Mouse (Mus musculus): ENCODE data around the gene Dazap1.
"Not testable (repeated sequence)": the region's sequence is repeated elsewhere in the genome, so short reads cannot be mapped to it uniquely, and the experiment has no call there.

Dazap1 gene

DNA sequence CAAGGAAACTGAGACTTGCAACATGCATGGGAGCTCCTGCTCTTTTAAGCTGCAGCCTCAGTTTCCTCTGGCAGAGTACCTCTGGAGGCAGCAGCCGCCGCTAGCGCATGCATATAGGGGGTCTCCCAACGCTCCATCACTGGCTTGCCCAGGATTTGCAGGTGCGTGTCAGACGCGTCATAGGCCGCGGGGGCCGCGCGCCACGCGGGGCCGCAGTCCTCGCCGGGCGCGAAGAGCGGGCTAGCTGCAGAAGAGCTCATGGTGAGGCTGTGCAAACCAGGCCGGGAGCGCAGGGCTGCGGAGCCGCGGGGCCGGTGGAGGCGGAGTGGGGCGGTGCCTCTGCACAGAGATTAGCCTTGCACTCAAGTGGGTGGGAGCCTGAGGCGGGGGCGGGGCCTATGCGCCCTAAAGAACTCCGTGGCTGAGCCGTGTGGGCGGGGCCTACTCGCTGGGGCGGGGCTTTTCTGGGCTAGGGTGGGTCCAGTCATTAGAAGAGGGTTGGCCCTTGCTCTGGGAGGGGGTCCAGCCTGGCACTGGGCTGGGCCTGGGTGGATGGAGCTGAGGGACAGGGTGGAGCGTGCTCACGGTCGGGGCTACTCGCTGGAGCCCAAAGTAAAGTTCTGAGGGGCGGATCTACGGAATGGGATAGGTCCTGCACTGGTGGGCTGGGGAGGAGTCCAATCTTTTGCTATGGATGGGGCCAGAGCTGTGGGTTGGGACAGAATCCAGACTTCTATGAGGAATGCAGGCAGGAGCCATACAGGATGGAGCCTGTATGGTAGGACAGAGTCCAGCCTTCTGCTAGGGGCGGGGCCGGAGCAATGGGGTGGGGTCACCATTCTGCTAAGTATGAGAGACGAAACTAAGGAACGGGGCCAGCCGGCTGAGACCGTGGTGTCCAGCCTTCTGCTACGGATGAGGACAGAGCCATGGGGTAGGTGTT is at the start of gene Dazap1, which contains the start of gene Gamt:
TSS of gene Dazap1 (plus strand) at position 845 of the 943 bp plus-strand sequence.
TSS of gene Gamt (minus strand) at position 371 of the 943 bp plus-strand sequence.
- DNase-seq, result peak; percentile 94 to 96

DNA sequence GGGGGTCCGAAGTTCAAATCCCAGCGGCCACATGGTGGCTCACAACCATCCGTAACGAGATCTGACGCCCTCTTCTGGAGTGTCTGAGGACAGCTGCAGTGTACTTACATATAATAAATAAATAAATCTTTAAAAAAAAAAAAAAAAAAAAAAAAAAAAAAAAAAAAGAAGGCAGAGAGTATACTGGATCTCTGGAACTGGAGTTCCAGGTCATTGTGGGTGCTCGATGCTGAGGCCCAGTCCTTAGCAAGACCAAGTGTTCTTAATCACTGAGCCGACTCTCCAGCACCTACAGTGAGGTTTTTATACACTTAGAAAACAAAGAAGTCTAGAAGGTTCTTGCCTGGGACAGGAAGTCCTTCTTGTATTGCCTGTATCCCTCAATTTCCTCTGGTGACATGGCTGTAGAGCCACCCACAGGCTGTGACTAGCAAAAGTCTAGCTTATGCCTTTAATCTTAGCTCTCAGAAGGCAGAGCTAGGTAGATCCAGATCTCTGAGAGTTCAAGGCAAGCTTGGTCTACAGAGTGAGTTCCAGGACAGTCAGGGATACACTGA is 49.7 kb upstream of the Dazap1 start:
- not testable (repeated sequence) for DNase-seq

DNA sequence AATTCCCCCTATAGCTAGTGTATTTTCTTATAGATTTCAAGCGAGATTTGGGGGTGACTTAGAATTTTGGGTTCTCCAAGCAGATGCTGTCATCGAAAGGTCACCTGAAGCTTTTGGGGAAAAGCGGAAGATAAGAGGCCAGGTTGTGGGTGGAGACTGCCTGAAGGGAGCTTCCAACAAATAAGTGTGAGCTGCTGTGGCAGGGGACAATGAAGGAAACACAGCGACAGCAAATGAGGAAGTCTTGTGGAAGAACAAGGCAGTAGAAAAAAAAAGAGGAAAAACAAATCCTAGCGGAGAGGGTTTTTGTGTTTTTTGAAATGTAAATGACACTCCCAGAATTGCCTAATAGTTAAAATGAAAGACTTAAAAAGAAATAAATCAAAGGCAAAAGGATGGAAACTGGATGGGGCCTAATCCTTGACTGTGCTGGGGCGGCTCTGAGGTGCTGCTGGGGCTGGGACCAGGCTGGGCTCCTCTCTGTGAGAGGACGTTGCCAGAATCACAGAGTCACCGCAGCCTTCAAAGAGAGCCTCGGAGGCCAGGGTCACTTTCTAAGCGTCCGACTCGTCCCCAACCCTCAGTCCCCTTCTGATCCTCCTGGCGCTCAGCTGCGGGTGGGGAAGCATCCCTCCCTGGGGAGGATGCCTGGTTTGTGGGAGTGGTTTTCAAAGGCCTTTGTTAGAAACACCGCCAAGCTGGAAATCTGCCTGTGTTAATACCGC is 46.1 kb upstream of the Dazap1 start:
- no peak for DNase-seq

DNA sequence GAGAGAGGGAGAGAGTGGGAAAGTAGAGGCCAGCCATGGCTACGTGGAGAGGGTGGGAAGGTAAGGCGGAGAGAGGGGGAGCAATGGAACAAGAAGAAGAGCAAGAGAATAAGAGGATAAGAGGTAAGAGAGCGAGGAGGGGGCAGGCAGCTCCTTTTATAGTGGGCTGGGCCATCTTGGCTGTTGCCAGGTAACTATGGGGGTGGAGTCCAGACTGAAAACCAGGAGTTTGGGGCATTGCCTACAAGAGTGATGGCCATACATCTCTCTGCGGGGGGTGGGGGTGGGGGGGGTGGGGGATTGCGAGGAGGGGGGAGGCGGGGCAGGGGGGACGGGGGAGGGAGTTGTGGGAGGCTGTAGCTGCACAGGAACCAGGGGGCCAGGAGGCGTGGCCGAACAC is 40.6 kb upstream of the Dazap1 start:
- DNase-seq, result no peak

DNA sequence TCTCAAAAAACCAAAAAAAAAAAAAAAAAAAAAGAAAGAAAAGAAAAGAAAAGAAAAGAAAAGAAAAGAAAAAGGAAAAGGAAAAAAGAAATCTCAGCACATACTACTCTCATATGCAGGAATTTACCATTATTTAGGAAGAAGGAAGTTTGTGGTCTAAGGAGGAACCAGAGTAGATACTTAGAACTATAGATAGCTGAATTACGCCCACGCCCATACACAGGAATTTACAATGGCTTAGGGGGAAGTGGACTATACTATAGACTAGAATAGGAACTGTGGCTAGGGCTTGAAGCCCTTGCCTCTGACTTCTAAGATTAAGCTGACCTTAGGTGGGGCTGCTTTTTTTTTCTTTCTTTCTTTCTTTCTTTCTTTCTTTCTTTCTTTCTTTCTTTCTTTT is 38.1 kb upstream of the Dazap1 start:
- not testable (repeated sequence) for DNase-seq

DNA sequence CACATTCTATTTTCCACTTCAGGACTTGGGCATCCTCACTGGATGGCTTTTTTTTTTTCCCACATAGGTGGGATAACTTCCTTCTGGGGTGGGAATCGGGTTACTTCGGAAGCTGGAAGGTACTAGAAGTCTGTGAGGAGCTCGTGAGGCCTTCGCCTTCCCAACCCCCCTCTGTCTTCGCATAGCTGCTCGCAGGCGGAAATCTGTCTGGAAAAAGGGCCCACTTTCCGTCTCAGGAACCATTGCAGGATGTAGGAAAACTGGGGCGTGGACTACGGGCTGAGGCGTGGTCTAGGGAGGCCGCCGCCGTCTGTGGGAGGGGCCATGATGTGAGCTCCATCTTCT is 35.2 kb upstream of the Dazap1 start:
- no peak for DNase-seq

DNA sequence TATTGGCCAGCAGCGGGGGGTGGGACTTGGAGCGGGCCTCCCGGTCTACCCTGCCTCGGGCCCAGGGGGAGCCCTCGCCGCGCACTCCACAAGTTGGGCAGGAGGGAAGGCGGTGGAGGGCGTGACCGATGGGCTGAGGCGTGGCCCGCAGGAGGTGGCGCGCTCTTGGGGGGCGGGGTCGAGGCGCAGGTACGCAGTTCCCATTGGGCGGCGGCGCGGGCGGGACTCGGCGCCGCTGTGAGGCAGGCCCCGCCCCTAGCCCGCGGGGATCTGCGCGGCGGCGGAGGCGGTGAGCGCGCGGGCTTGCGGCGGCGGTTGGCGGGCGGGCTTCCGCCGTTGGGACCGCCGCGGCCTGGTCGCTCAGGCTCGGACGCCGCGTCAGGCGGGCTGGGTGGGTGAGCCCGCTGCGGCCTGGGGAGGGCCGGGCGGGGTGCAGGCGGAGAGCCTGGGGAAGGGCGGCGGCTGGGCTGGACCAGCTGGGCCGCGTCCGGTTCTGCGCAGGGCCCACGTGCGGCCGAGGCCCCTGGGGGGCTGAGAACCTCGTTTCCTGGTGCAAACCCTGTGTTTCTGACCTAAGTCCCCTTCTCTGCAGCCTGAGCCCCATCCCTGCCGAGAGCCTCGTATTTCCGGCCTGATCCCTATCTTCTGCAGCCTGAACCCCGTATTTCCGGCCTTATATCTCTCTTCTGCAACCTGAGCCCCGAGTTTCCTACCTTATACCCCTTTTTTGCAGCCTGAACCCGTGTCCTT is 34.7 kb upstream of the Dazap1 start, which contains the start of gene Mum1:
TSS of gene Mum1 (plus strand) at position 19 of the 750 bp plus-strand sequence.
- peak; percentile 97 to 98 for DNase-seq

DNA sequence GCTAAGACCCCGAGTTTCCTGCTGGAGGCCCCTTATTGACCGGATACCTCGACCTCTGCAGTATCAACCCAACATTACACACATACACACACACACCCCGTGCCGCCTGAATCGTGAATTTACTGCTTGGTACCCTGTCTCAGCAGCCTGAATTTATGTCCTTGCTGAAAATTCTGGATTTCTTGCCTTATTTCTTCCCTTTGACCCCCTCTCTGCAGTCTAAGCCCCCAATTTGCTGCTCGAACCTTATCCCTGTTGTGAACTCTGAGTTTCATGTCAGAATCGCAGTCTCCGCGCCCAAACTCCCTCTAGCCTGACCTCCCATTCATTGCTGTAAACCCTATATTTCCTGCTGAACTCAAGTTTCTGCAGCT is 34.1 kb upstream of the Dazap1 start:
- no peak for DNase-seq

DNA sequence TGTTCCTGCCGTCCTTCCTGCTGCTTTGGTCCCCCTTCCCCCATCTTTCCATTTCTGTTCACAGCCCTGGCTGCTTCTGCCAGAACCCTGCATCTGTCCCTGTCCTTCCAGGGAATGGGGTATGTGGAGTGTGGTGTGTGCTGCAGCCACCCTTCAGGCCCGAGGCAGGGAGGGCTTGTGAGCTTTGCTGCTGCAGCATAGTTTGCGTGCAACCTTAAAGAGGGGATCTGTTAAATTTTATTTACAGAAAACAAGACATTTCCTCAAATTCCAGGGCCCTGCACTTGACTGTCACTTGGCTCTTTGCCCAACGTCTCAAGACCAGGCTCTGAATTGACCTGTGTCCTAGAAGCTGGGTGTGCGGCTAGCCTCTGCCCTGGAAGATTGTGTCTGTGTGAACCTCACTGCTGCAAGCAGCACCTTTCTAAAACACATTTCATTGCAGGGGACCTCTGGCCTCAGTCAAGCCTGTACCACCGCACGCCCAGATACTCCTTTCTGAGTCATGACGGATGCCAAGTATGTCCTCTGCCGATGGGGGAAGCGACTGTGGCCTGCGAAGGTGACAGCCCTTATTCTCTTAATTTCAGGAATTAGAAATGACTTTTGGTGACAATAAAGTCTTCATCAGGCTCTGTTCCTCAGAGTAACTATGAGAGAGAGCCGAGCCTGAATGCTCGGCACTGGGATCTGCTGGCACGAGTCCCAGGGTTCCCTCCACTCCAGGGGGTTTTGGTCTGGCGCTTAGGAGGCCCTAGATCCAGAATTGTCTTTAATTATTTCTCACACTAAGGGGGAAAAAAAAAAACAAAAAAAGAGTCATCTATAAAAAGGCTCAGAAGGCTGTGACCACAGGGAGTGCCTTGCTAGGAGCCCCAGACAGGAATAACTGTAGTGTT is 33.2 kb upstream of the Dazap1 start:
- peak; percentile 61 to 63 for DNase-seq

DNA sequence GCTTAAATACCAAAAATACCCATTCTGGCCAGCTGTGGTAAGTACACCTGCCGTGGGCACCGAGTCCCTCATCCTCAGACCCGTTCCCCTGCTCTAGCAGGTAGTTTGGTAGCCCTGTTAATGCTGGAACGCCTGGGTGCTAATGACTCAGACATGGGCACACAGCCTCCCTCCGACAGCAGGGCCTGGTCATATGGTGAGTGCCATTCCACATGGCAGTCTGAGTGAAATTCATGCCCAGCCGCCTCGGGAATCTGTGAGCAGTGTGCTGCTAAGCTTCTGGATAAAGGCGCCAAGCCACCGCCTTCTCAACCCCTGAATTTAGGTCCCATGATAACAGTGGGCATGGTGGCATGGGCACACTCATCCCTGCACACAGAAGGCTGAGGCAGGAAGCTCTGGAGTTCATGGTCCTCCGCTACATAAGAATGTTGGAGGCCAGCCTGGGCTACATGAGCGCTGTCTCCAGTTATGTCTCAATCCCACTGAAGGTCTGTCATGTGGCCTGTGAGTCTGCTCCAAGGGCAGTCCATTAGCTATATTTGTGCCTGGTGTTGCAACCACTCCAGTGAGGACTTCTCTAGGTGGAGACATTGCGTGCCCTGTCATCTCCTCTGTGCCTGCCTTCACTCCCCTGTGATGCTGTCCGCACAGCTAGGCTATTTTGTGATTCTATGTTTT is 25.0 kb upstream of the Dazap1 start:
- no peak for DNase-seq

DNA sequence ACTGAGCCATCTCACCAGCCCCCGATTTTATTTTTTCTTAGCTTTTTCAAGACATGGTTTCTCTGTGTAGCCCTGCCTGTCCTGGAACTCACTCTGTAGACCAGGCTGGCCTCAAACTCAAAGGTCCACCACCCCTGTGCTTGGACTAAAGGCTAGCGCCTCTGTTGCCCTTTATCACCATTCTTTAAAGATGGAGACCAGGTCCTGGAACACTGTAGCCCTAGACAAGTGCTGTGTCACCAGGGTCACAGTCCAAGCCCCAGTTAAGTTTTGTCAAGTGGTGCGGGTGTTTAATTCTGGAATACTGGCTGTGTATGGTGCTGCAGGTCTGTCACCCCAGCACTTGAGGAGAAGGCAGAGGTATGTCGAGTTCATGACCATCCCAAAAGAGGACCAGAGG is 24.3 kb upstream of the Dazap1 start:
- DNase-seq, result no peak

DNA sequence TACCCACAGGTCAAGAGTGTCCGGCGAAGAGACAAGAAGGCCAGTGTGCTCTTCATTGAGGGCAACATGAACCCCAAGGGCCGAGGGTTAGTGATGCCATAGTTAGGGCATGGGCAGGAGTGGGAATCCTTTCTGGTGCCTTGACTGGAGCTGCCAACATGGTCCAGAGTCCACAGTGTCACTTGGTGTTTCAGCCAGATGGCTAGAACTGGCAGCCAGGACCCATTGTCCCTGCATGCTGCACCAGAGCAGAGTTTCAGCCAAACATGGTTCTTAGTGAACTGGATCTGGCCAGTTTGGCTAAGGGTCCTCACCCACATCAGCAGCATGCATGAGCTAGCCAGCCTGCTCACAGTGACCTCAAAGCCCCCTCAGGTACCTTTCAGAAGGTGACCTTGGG is 23.0 kb upstream of the Dazap1 start:
- DNase-seq, result peak in 1 of 2 experiments; percentile 39

DNA sequence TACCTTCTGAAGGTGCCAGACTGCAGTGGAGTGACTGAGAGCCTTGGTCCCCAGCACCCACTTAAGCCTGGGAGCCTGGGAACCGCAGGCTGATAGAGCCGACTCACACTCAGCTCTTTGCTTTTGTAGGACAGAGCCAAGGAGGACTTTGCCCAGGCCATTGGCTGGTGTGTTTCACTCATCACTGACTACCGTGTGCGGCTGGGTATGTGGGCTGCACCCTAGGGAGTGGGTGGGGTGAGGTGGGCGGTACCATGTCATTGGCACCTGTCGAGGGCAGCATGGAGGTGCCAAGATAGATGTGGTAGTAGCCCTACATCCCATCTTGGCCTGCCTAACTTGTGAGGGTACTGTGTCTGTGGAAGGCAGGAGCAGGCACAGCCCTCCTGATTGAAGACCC is 21.5 kb upstream of the Dazap1 start:
- no peak for DNase-seq

DNA sequence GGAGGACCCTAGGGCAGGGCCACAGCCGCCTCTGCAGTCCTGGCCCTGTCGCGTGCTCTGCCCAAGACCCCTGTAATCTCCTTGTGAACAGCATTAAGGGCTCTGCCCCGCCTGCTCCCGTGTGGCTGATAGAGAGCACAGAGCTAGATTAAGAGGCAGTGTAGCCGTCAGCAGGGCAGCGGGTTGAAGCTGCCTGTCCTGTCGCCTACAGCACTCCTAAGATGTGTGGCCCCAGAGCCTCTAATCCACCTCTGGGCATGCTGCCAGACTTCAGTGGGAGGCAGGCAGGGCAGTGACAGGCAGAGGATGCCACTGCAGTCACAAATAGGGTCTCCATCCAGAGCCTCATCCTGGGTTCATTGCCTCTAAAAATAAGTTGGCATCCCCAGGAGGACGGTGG is 19.2 kb upstream of the Dazap1 start:
- peak; percentile 71 to 75 for DNase-seq

DNA sequence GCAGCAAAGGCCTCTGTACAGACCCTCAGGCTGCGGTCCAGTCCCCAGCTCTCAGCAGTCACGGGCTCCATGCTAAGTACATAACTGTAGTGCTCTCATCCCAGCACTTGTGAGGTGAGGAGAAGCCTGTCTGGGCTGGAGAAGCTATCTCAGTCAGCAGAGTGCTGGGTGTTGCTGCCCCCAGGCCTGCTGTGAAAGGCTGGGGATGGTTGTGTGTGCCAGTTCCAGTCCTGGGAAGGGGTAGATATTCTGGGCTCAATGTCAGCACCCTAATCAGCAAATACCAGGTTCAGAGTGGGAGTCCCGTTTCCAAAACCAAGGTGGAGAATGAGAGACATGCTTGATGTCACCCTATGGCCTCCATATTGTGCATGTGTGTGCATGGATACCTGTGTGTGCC is 18.7 kb upstream of the Dazap1 start:
- no peak for DNase-seq

DNA sequence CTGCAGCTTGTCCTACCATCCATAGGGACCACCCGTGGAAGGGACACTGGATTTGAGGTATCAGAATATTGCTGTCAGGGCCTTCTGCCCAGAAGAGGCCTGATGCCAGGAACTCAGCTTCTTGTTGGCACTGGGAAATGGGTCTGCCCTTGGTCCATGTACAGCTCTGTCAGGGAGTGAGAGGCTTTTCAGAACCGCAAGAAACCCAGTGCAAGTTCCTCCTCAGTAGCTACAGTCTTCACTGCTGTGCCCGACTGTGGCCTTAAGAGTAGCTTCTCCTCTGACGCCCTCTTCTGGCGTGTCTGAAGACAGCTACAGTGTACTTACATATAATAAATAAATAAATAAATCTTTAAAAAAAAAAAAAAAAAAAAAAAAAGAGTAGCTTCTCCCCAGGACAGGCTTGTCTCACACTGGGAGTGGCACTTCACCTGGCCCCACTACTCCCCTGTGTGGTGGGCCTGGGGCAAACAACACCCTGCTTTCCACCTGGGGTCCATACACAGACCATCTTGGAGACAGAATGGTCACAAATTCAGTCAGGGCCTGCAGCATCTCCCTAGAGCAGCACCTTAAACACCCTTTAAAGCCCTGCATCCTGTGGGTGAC is 16.4 kb upstream of the Dazap1 start:
- DNase-seq, result peak; percentile 83 to 91

DNA sequence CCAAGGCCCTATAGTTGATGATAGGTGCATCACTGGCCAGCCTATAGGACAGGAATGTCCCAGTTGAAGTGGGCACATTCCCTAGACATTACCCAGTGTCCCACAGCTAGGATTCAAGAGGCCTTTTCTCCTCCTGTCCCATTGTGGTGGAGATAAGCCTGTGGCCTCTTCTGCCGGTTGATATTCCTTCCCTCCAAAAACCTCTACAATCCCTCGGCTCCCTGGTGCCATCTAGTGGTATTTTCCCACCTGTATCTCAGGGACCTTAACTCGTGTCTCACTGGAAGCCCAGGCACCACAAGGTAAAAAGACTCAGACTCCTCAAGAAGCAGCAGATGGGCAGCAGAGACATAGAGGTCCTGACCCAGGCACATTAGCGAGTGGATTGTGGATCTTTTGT is 15.7 kb upstream of the Dazap1 start:
- peak; percentile 95 to 97 for DNase-seq

DNA sequence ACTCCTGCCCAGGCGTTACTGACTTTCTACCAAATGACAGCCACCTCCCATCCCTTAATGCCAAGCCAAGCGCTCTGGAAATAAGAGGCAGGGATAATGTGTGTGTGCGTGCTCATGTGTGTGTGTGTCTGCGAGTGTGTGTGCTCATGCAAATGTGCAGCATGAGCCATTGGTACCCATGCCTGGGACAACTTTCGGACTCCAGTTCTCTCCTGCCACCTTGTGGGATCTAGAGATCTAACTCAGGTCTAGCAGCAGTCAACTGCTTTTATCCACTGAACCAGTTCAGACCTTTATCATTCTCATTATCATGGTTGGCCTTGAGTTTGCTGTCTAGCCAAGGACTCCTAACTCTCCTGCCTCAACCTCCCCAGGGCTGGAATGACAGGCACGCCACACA is 13.4 kb upstream of the Dazap1 start:
- DNase-seq, result peak in 1 of 2 experiments; percentile 52

DNA sequence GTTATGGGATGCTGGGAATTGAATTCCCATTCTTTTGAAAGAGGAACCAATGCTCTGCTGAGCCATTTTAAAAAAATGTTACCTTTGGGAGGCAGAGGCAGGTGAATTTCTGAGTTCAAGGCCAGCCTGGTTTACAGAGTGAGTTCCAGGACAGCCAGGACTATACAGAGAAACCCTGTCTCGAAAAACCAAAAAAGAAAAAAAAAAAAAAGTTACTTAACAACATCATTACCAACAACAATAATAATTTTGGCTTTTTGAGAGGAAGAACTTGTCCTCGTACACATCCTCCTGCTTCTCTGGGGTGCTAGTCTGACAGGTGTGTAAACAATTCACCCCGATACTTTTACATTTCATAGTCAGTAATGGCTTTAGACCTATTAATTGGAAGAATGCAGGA is 12.8 kb upstream of the Dazap1 start:
- not testable (repeated sequence) for DNase-seq

DNA sequence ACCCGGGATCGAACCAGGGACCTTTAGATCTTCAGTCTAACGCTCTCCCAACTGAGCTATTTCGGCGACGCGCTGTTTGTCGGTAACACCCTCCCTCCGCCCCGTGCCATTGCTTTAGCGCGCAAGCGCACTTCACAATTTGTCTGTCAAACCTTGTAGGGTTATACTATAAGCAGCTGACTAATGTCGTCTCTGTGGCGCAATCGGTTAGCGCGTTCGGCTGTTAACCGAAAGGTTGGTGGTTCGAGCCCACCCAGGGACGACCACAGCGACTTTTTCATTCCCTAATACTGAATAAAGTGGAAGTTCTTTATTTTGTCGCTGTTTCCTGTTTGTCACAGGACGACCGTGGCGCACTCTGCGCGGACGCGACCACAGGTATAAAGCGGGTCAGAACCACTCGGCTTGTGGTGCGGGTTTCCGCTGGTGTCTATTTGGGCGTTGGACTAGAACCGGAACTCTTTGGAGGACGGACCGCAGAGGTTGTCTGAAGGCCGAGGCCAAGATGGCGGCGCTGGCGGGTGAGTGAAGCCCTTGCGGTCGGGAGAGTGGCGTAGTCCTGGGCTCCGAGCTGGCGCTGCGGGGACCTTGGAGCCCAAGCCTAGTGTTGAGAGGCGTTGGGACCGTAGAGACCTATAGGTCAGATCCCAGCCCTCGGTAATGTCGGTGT is 12.2 kb upstream of the Dazap1 start, which contains the start of gene Ndufs7:
TSS of gene Ndufs7 (plus strand) at position 151 of the 670 bp plus-strand sequence.
- DNase-seq, result peak; percentile 96 to 98

Measured in cerebellum, postnatal 14 days (tissue).